Mouse (Mus musculus) leukemia stem cell, adult 10-12 weeks (primary cell): ENCODE data around the gene Clca3a1. TPM values are rescaled to one million over a fixed set of nuclear protein-coding genes. Genes with fewer than 3 reads are reported as not detected.

Experiments used
- polyA plus RNA-seq: library from polyadenylated mRNA; stranded (reverse); fragments of >175 nt; gene quantifications from 2 replicates; pipeline ENCODE4 v1.2.3, GENCODE M21; 2012; ENCODE audit warnings: low replicate concordance

Gene Clca3a1
- 0.86 and 1.8 TPM in 2 replicates for polyA plus RNA-seq

GRCm38 (mm10) chr3:144760592-144761309 lies at the start of gene Clca3a1:
TSS of gene Clca3a1 (minus strand) at chr3:144760977.

DNA sequence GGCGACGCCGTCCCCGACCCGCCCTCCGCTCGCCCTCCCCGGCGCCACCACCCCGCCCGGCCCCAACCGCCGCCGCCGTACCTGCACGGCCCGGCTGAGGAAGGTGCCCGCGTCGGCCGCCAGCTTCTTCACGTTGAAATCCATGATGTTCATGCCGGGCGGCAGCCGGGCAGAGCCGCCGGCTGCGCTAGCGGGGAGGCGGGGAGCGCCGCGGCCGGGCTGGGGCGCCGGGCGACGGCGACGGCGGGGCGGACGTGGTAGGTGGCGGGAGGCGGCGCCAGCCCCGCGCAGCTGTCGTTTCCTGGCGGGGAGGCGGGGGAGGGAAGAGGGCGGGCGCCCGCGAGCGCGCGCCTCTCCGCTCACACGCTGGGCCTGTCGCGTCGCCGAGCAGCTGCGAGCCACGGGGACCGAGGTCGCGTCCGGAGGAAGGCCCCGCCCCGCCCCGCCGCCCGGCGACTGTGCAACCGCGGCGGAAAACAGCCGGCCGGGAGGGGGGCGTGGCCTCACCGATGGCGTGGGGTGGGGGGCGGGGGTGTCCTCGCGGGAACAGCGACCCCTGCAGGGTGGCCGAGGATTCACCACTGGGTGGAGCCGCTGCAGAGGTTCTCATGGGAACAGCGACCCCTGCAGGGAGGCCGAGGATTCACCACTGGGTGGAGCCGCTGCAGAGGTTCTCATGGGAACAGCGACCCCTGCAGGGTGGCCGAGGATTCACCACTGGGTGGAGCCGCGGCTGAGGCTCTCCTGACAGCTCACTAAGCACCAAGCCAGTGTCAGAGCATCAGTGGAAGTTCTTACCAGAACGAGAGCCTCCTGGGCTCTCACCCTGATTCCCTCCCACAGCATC lies 40.7 kb downstream of the Clca3a1 start, which contains the start of gene Sh3glb1:
TSS of gene Sh3glb1 (minus strand) at position 435 of the 847 bp plus-strand sequence.

Other genes with a start within 250 kb of the Clca3a1 start
- 3.5 and 4.8 TPM in 2 replicates for gene Hs2st1, start 190.8 kb downstream of the Clca3a1 start, polyA plus RNA-seq
- 12.8 and 23.5 TPM in 2 replicates for gene Selenof, start 190.7 kb downstream of the Clca3a1 start, polyA plus RNA-seq
- gene Sh3glb1, start 40.6 kb downstream of the Clca3a1 start, polyA plus RNA-seq: 58.3 and 59.8 TPM in 2 replicates
- not detected in 2 replicates for gene Clca3a2, start 58.5 kb upstream of the Clca3a1 start, polyA plus RNA-seq
- not detected in 2 replicates for gene Clca3b, start 88.4 kb upstream of the Clca3a1 start, polyA plus RNA-seq
- gene Clca4b, start 171.6 kb upstream of the Clca3a1 start, polyA plus RNA-seq: not detected in 2 replicates
- not detected in 2 replicates for gene Clca4a, start 214.1 kb upstream of the Clca3a1 start, polyA plus RNA-seq